Comparison of ENCODE assay signal across 14 mouse cellular contexts in genomic region chr3:33089470-33089869, GRCm38 (mm10). TPM values are rescaled to one million over a fixed set of nuclear protein-coding genes. Genes with fewer than 3 reads are reported as not detected.
DNase-seq lines count a peak whose midpoint lies in the region; ATAC-seq and TF ChIP-seq lines count a peak whose summit lies in the region.
"Had no signal": no experiment of that assay in that cellular context is flagged by ENCODE, and none has a peak within 500 bp of the region (broad histone marks: within the 10 kb centered on the region; RNA-seq: fewer than 3 reads in every experiment).

No protein-coding gene starts in this region.

- peak overlapping the region; percentile 46 for H3K4me2 ChIP-seq in hindbrain, embryonic 12.5 days (replicated peaks)
- H3K4me2 ChIP-seq in midbrain, embryonic 16.5 days (ENCODE audit: low read length) = peak overlapping the region; percentile 38; the same call in 1 of the 2 replicates
- H3K4me2 ChIP-seq: liver, embryonic 13.5 days had no signal

- peaks cover 4% of the 10 kb centered on the region; the same call in 1 of the 2 replicates for H3K27me3 ChIP-seq in forebrain, embryonic 10.5 days (ENCODE audit: poor library complexity, severe bottlenecking)
- H3K27me3 ChIP-seq in hindbrain, embryonic 12.5 days = no peaks in the 10 kb centered on the region
- H3K27me3 ChIP-seq in midbrain, embryonic 16.5 days (ENCODE audit: control insufficient read depth, insufficient read depth, low read depth, low read length) = no peaks in the 10 kb centered on the region
- H3K27me3 ChIP-seq: liver, embryonic 13.5 days had no signal

- no peak overlapping the region for H3K4me3 ChIP-seq in gastrocnemius, adult 2 months
- H3K4me3 ChIP-seq in forebrain, embryonic 10.5 days = peak overlapping the region; percentile 33; the same call in 1 of the 2 replicates
- H3K4me3 ChIP-seq in hindbrain, embryonic 12.5 days = no peak overlapping the region
- H3K4me3 ChIP-seq in midbrain, embryonic 16.5 days (ENCODE audit: low read depth, low read length) = no peak overlapping the region
- H3K4me3 ChIP-seq: liver, embryonic 13.5 days had no signal

- peak; percentile 51 for ATAC-seq in hindbrain, embryonic 12.5 days (ENCODE audit: low FRiP score)
- 0 out of 2 replicates have a peak, but pooled peaks have one; percentile 23 for ATAC-seq in midbrain, embryonic 16.5 days
- ATAC-seq in frontal cortex, adult (ENCODE audit: low TSS enrichment) = no peak

- no peak for TF ChIP-seq CTCF in gastrocnemius, adult 2 months (IDR thresholded peaks at IDR 0.05)

- H3K4me1 ChIP-seq in forebrain, embryonic 10.5 days = peaks cover 17% of the 10 kb centered on the region
- peaks cover 13% of the 10 kb centered on the region for H3K4me1 ChIP-seq in hindbrain, embryonic 12.5 days
- H3K4me1 ChIP-seq in midbrain, embryonic 16.5 days (ENCODE audit: control insufficient read depth, insufficient read depth, low read length) = no peaks in the 10 kb centered on the region
- H3K4me1 ChIP-seq: liver, embryonic 13.5 days had no signal

- DNase-seq in gastrocnemius, adult 2 months = no peak
- DNase-seq in gastrocnemius, adult 8-10 months (ENCODE audit: low spot score in 2 of 2) = no peak
- DNase-seq in forebrain, embryonic 10.5 days (ENCODE audit: extremely low spot score, low spot score) = no peak
- DNase-seq in kidney, adult 18-20 months = no peak
- no peak for DNase-seq in heart, adult 11 months
- DNase-seq: adrenal gland, adult 8-10 months; cerebellum, postnatal 14 days; left cerebral cortex, postnatal 4 days; liver, embryonic 13.5 days; lung, postnatal 10 days had no signal

- H3K36me3 ChIP-seq in forebrain, embryonic 10.5 days (replicated peaks) = no peaks in the 10 kb centered on the region
- H3K36me3 ChIP-seq in hindbrain, embryonic 12.5 days = no peaks in the 10 kb centered on the region
- H3K36me3 ChIP-seq in midbrain, embryonic 16.5 days (ENCODE audit: control insufficient read depth, insufficient read depth, low read length) = no peaks in the 10 kb centered on the region
- H3K36me3 ChIP-seq: liver, embryonic 13.5 days had no signal

- WGBS in forebrain, embryonic 10.5 days = 62% methylated on average over 2 of the region's 2 CpGs
- WGBS in hindbrain, embryonic 12.5 days = 22% methylated on average over 2 of the region's 2 CpGs
- WGBS in midbrain, embryonic 16.5 days = 34% methylated on average over 2 of the region's 2 CpGs

- no peak overlapping the region for H3K9ac ChIP-seq in hindbrain, embryonic 12.5 days
- no peak overlapping the region for H3K9ac ChIP-seq in midbrain, embryonic 16.5 days (ENCODE audit: low read depth, low read length)
- H3K9ac ChIP-seq: liver, embryonic 13.5 days had no signal

- intact Hi-C loops in gastrocnemius, adult 2 months (cut with DNase I) = no loop called here

- no peaks in the 10 kb centered on the region for H3K9me3 ChIP-seq in forebrain, embryonic 10.5 days
- no peaks in the 10 kb centered on the region for H3K9me3 ChIP-seq in hindbrain, embryonic 12.5 days (replicated peaks)
- no peaks in the 10 kb centered on the region for H3K9me3 ChIP-seq in midbrain, embryonic 16.5 days (replicated peaks; ENCODE audit: control insufficient read depth, low read length, poor library complexity, severe bottlenecking)
- H3K9me3 ChIP-seq: liver, embryonic 13.5 days had no signal

- H3K27ac ChIP-seq in gastrocnemius, adult 2 months = peak overlapping the region; percentile 9; the same call in 1 of the 2 replicates
- H3K27ac ChIP-seq in forebrain, embryonic 10.5 days = no peak overlapping the region
- peak overlapping the region; percentile 30; the same call in 1 of the 2 replicates for H3K27ac ChIP-seq in hindbrain, embryonic 12.5 days
- H3K27ac ChIP-seq in midbrain, embryonic 16.5 days (ENCODE audit: low read length) = no peak overlapping the region
- H3K27ac ChIP-seq: liver, embryonic 13.5 days had no signal

RNA-seq across cellular contexts. Expression of gene Pex5l, which starts 53.6 kb away (rescaled TPM):
- total RNA-seq in gastrocnemius, adult 2 months (2021) = under 1 TPM; 0.39 to 0.66 TPM
- under 1 TPM; 0.34 to 0.67 (median 0.43) TPM for total RNA-seq in gastrocnemius, adult 8-10 months (2022)
- 0.78 and 0.81 TPM in 2 replicates for polyA plus RNA-seq in forebrain, embryonic 10.5 days (2016; fragmentation: Nextera tagmentation; extraction: Ambion mirVana)
- 3.1 and 3.7 TPM in 2 replicates for polyA plus RNA-seq in hindbrain, embryonic 12.5 days (2016; fragmentation: Nextera tagmentation; extraction: Ambion mirVana)
- polyA plus RNA-seq in midbrain, embryonic 16.5 days (2015; fragmentation: Nextera tagmentation; extraction: Ambion mirVana) = 2.1 and 2.9 TPM in 2 replicates
- polyA plus RNA-seq: kidney, embryonic 14.5 days; liver, embryonic 13.5 days had no signal

Comparison
In these comparisons a context has a peak if more than half of its experiments do, and no peak if none do; other contexts are left out.
1. H3K27ac ChIP-seq: peak in gastrocnemius, adult 2 months (single experiment) and hindbrain, embryonic 12.5 days (single experiment); none in forebrain, embryonic 10.5 days (single experiment) and midbrain, embryonic 16.5 days (single experiment).